Mouse (Mus musculus) heart, embryonic 12.5 days (tissue): Measurements from ENCODE around the gene Tmc7. TPM values are rescaled to one million over a fixed set of nuclear protein-coding genes. Genes with fewer than 3 reads are reported as not detected.
A peak's percentile ranks its signal among the peaks of the same experiment; 100 is the strongest.

Experiments used
- ATAC-seq: fragments of 200-750 bp; cut with Nextera tagmentation; 2 replicates; pipeline ENCODE4 v1.8.0; 2017; ENCODE audit warnings: moderate TSS enrichment, moderate library complexity; ENCODE audit not compliant: insufficient number of reproducible peaks, low FRiP score
- H3K27ac ChIP-seq: fragments of 300-500 bp; sonication (generic); 2 replicates; pipeline ENCODE4 v1.5.1; 2016; ENCODE audit warnings: mild to moderate bottlenecking, moderate library complexity; ENCODE audit not compliant: poor library complexity, severe bottlenecking
- H3K27me3 ChIP-seq: fragments of 300-500 bp; sonication (generic); replicated peaks from 2 replicates; pipeline ENCODE4 v1.6.1; 2016; ENCODE audit warnings: mild to moderate bottlenecking, moderate library complexity
- H3K36me3 ChIP-seq: fragments of 300-500 bp; sonication (generic); 2 replicates; pipeline ENCODE4 v1.6.1; 2016; ENCODE audit warnings: mild to moderate bottlenecking, moderate library complexity
- H3K4me1 ChIP-seq: fragments of 300-500 bp; sonication (generic); replicated peaks from 2 replicates; pipeline ENCODE4 v1.6.1; 2016; ENCODE audit warnings: mild to moderate bottlenecking
- H3K4me2 ChIP-seq: fragments of 300-500 bp; sonication (generic); 2 replicates; pipeline ENCODE4 v1.6.1; 2016; ENCODE audit warnings: mild to moderate bottlenecking, moderate library complexity
- H3K4me3 ChIP-seq: fragments of 300-500 bp; sonication (generic); 2 replicates; pipeline ENCODE4 v1.5.1; 2016; ENCODE audit warnings: mild to moderate bottlenecking
- H3K9ac ChIP-seq: fragments of 300-500 bp; sonication (generic); 2 replicates; pipeline ENCODE4 v1.6.1; 2016; ENCODE audit warnings: mild to moderate bottlenecking, moderate library complexity
- H3K9me3 ChIP-seq: fragments of 300-500 bp; sonication (generic); replicated peaks from 2 replicates; pipeline ENCODE4 v1.6.1; 2016; ENCODE audit warnings: mild to moderate bottlenecking, moderate library complexity
- WGBS: fragments of 180-500 bp; shearing (Covaris S2); methylation state at CpG from one replicate; pipeline ENCODE4 v1.1.7; 2016; 5-methylcytosine and 5-hydroxymethylcytosine counted together
- polyA plus RNA-seq: library from polyadenylated mRNA; unstranded; fragments of >200 nt; fragmentation: Nextera tagmentation; extraction: Ambion mirVana; gene quantifications from 2 replicates; pipeline ENCODE4 v1.2.1, GENCODE M21; 2016

Gene Tmc7
- 2.4 TPM in 2 replicates for polyA plus RNA-seq

GRCm38 (mm10) chr7:118584257-118584907, at the start of gene Tmc7:
Tmc7 (minus strand) TSS chr7:118584736.
- 2% methylated on average over 50 of the region's 51 CpGs for WGBS
- peak within 1 kb of the TSS; percentile 73 for H3K9ac ChIP-seq
- peaks cover 8% of the 10 kb centered on the region for H3K4me1 ChIP-seq
- ATAC-seq: peak; percentile 80
- no peak within 1 kb of the TSS for H3K27ac ChIP-seq
- 0 out of 2 replicates have a peak, but pooled peaks cover 2% of the 10 kb centered on the region for H3K36me3 ChIP-seq
- peaks cover 17% of the 10 kb centered on the region for H3K9me3 ChIP-seq
- peak within 1 kb of the TSS; percentile 95 for H3K4me2 ChIP-seq
- peak within 1 kb of the TSS; percentile 66 for H3K4me3 ChIP-seq
- H3K27me3 ChIP-seq: peaks cover 13% of the 10 kb centered on the region; the same call in 1 of the 2 replicates

GRCm38 (mm10) chr7:118633951-118634350, 49.4 kb upstream of the Tmc7 start:
- no peaks in the 10 kb centered on the region for H3K4me1 ChIP-seq
- no peak overlapping the region for H3K27ac ChIP-seq
- H3K36me3 ChIP-seq: no peaks in the 10 kb centered on the region
- H3K9ac ChIP-seq: no peak overlapping the region
- no peak overlapping the region for H3K4me3 ChIP-seq
- peaks cover 5% of the 10 kb centered on the region for H3K27me3 ChIP-seq
- H3K9me3 ChIP-seq: no peaks in the 10 kb centered on the region
- no peak overlapping the region for H3K4me2 ChIP-seq
- no peak for ATAC-seq
- 77% methylated on average over 7 of the region's 7 CpGs for WGBS

GRCm38 (mm10) chr7:118633094-118633493, 48.6 kb upstream of the Tmc7 start:
- no peak overlapping the region for H3K4me2 ChIP-seq
- H3K9me3 ChIP-seq: no peaks in the 10 kb centered on the region
- H3K4me3 ChIP-seq: no peak overlapping the region
- WGBS: 73% methylated on average over 9 of the region's 9 CpGs
- H3K4me1 ChIP-seq: no peaks in the 10 kb centered on the region
- peaks cover 5% of the 10 kb centered on the region; the same call in 1 of the 2 replicates for H3K27me3 ChIP-seq
- no peak overlapping the region for H3K27ac ChIP-seq
- no peak overlapping the region for H3K9ac ChIP-seq
- no peaks in the 10 kb centered on the region for H3K36me3 ChIP-seq
- ATAC-seq: no peak

GRCm38 (mm10) chr7:118627550-118628298, 43.2 kb upstream of the Tmc7 start:
- Histone ChIP-seq H3K4me3 (no peak overlapping the region), H3K9ac (no peak overlapping the region), H3K9me3 (no peaks in the 10 kb centered on the region), H3K27ac (no peak overlapping the region), H3K4me1 (no peaks in the 10 kb centered on the region), H3K27me3 (peaks cover 31% of the 10 kb centered on the region), H3K4me2 (no peak overlapping the region), H3K36me3 (no peaks in the 10 kb centered on the region)
- whole genome bisulfite sequencing: 74% methylated on average over 13 of the region's 13 CpGs
- no peak for ATAC-seq

- Histone ChIP-seq H3K27me3 (peaks cover 19% of the 10 kb centered on the region), H3K36me3 (no peaks in the 10 kb centered on the region), H3K4me3 (no peak overlapping the region), H3K9me3 (no peaks in the 10 kb centered on the region), H3K4me2 (no peak overlapping the region), H3K9ac (no peak overlapping the region), H3K4me1 (no peaks in the 10 kb centered on the region), H3K27ac (no peak overlapping the region)
- no peak for ATAC-seq
- 72% methylated on average over 6 of the region's 6 CpGs for WGBS
Observed at GRCm38 (mm10) chr7:118621094-118621493, 36.6 kb upstream of the Tmc7 start.

GRCm38 (mm10) chr7:118620243-118620906, 35.8 kb upstream of the Tmc7 start:
- H3K4me3 ChIP-seq: no peak overlapping the region
- no peak overlapping the region for H3K4me2 ChIP-seq
- no peaks in the 10 kb centered on the region for H3K36me3 ChIP-seq
- no peak overlapping the region for H3K9ac ChIP-seq
- WGBS: 83% methylated on average over 7 of the region's 7 CpGs
- no peaks in the 10 kb centered on the region for H3K9me3 ChIP-seq
- H3K4me1 ChIP-seq: no peaks in the 10 kb centered on the region
- no peak overlapping the region for H3K27ac ChIP-seq
- ATAC-seq: no peak
- H3K27me3 ChIP-seq: peaks cover 15% of the 10 kb centered on the region; the same call in 1 of the 2 replicates

- H3K36me3 ChIP-seq: no peaks in the 10 kb centered on the region
- no peaks in the 10 kb centered on the region for H3K4me1 ChIP-seq
- peaks cover 14% of the 10 kb centered on the region; the same call in 1 of the 2 replicates for H3K27me3 ChIP-seq
- H3K9me3 ChIP-seq: no peaks in the 10 kb centered on the region
- WGBS: 77% methylated on average over 5 of the region's 5 CpGs
- no peak overlapping the region for H3K4me2 ChIP-seq
- no peak overlapping the region for H3K9ac ChIP-seq
- no peak overlapping the region for H3K4me3 ChIP-seq
- H3K27ac ChIP-seq: no peak overlapping the region
- no peak for ATAC-seq
Observed at GRCm38 (mm10) chr7:118618104-118618503, 33.6 kb upstream of the Tmc7 start.

- Histone ChIP-seq H3K9me3 (no peaks in the 10 kb centered on the region), H3K4me3 (no peak overlapping the region), H3K9ac (no peak overlapping the region), H3K4me2 (no peak overlapping the region), H3K27me3 (peaks cover 21% of the 10 kb centered on the region), H3K4me1 (no peaks in the 10 kb centered on the region), H3K36me3 (no peaks in the 10 kb centered on the region), H3K27ac (no peak overlapping the region)
- no peak for ATAC-seq
- 67% methylated on average over 13 of the region's 13 CpGs for WGBS
Observed at GRCm38 (mm10) chr7:118614076-118614475, 29.5 kb upstream of the Tmc7 start.

- Histone ChIP-seq H3K4me3 (no peak overlapping the region), H3K9me3 (no peaks in the 10 kb centered on the region), H3K27ac (no peak overlapping the region), H3K27me3 (peaks cover 21% of the 10 kb centered on the region), H3K4me2 (no peak overlapping the region), H3K4me1 (no peaks in the 10 kb centered on the region), H3K9ac (no peak overlapping the region), H3K36me3 (no peaks in the 10 kb centered on the region)
- WGBS: 73% methylated on average over 8 of the region's 8 CpGs
- ATAC-seq: no peak
Observed at GRCm38 (mm10) chr7:118611933-118612332, 27.4 kb upstream of the Tmc7 start.

- no peaks in the 10 kb centered on the region for H3K9me3 ChIP-seq
- 79% methylated on average over 4 of the region's 4 CpGs for WGBS
- H3K4me3 ChIP-seq: no peak overlapping the region
- H3K4me1 ChIP-seq: no peaks in the 10 kb centered on the region
- no peaks in the 10 kb centered on the region for H3K36me3 ChIP-seq
- H3K4me2 ChIP-seq: no peak overlapping the region
- peaks cover 21% of the 10 kb centered on the region for H3K27me3 ChIP-seq
- no peak for ATAC-seq
- H3K9ac ChIP-seq: no peak overlapping the region
- H3K27ac ChIP-seq: no peak overlapping the region
Observed at GRCm38 (mm10) chr7:118611185-118611749, 26.7 kb upstream of the Tmc7 start.

- peaks cover 21% of the 10 kb centered on the region for H3K27me3 ChIP-seq
- H3K9ac ChIP-seq: no peak overlapping the region
- no peaks in the 10 kb centered on the region for H3K36me3 ChIP-seq
- H3K4me2 ChIP-seq: no peak overlapping the region
- no peak for ATAC-seq
- H3K27ac ChIP-seq: no peak overlapping the region
- H3K9me3 ChIP-seq: no peaks in the 10 kb centered on the region
- WGBS: 83% methylated on average over 13 of the region's 13 CpGs
- H3K4me3 ChIP-seq: no peak overlapping the region
- H3K4me1 ChIP-seq: no peaks in the 10 kb centered on the region
Observed at GRCm38 (mm10) chr7:118610721-118611120, 26.2 kb upstream of the Tmc7 start.
